Mouse (Mus musculus) embryonic facial prominence, embryonic 11.5 days (tissue): ENCODE measurements around the gene Mboat1. TPM values are rescaled to one million over a fixed set of nuclear protein-coding genes. Genes with fewer than 3 reads are reported as not detected.

Experiments
- ATAC-seq: fragments of 200-750 bp; cut with Nextera tagmentation; replicated peaks from 2 replicates; pipeline ENCODE4 v1.8.0; 2017; ENCODE audit warnings: low read depth; ENCODE audit not compliant: insufficient number of reproducible peaks, low FRiP score, low TSS enrichment
- DNase-seq: peaks from one replicate; pipeline ENCODE4 v3.0.0-alpha.2; 2015; ENCODE audit warnings: low spot score
- H3K27ac ChIP-seq: fragments of 300-500 bp; sonication (generic); replicated peaks from 2 replicates; pipeline ENCODE4 v1.5.1; 2014; ENCODE audit warnings: mild to moderate bottlenecking, low read depth, low read length, control low read depth
- H3K27me3 ChIP-seq: fragments of 300-500 bp; sonication (generic); 2 replicates; pipeline ENCODE4 v1.6.1; 2014; ENCODE audit warnings: mild to moderate bottlenecking, low read length, moderate library complexity, mixed read lengths; ENCODE audit not compliant: control insufficient read depth, insufficient read depth
- H3K36me3 ChIP-seq: fragments of 300-500 bp; sonication (generic); replicated peaks from 2 replicates; pipeline ENCODE4 v1.6.1; 2014; ENCODE audit warnings: low read depth, mild to moderate bottlenecking, low read length, moderate library complexity, mixed read lengths; ENCODE audit not compliant: control insufficient read depth, insufficient read depth
- H3K4me1 ChIP-seq: fragments of 300-500 bp; sonication (generic); 2 replicates; pipeline ENCODE4 v1.6.1; 2014; ENCODE audit warnings: low read length, mixed read lengths; ENCODE audit not compliant: control insufficient read depth, insufficient read depth
- H3K4me2 ChIP-seq: fragments of 300-500 bp; sonication (generic); 2 replicates; pipeline ENCODE4 v1.6.1; 2014; ENCODE audit warnings: low read depth, mild to moderate bottlenecking, control low read depth, low read length, moderate library complexity
- H3K4me3 ChIP-seq: fragments of 300-500 bp; sonication (generic); 2 replicates; pipeline ENCODE4 v1.5.1; 2014; ENCODE audit warnings: low read depth, low read length, control low read depth
- H3K9ac ChIP-seq: fragments of 300-500 bp; sonication (generic); replicated peaks from 2 replicates; pipeline ENCODE4 v1.6.1; 2014; ENCODE audit warnings: mild to moderate bottlenecking, control low read depth, low read length
- H3K9me3 ChIP-seq: fragments of 300-500 bp; sonication (generic); replicated peaks from 2 replicates; pipeline ENCODE4 v1.6.1; 2016; ENCODE audit warnings: mild to moderate bottlenecking, low read length, inconsistent platforms, mixed read lengths; ENCODE audit not compliant: control insufficient read depth
- WGBS: fragments of 180-500 bp; shearing (Covaris S2); extraction: QIAGEN DNeasy Blood & Tissue Kit; methylation state at CpG from one replicate; pipeline ENCODE4 v1.1.7; 2014; 5-methylcytosine and 5-hydroxymethylcytosine counted together
- polyA plus RNA-seq: library from polyadenylated mRNA; unstranded; fragments of >200 nt; fragmentation: Nextera tagmentation; extraction: Ambion mirVana; gene quantifications from 2 replicates; pipeline ENCODE4 v1.2.1, GENCODE M21; 2014

Gene Mboat1
- polyA plus RNA-seq, 1 experiment from 2014 or later, result 9.8 TPM

DNA sequence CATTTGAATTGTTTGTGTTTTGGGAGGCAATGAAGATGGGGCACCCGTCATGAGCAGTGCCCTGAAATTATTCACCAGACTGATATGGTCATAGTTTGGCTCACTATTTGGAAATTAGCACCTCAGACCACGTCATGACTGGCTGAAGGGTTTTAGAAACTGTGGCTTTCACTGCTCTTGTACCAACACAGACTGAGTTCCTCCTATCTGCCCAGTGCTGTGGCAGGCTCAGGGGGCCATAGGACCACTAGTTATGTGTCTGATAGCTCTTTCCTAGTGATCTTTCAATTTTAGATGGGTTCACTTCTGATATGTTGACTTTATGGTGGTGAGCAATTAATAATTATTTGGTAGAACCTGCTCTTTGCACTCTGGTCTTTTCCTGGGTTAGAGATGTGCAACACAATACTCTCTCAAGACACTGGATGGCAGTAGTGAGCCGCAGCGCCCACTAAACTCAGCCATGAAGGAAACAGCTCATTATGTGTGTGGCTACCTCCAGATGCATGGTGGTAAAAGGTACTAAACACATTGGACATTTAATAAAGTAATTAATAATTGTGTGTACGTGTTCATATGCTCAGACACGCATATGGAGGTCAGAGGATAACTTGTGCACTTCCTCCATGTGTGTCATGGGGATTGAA, 135.9 kb downstream of the Mboat1 start:
- H3K36me3 ChIP-seq, result no peaks in the 10 kb centered on the region
- H3K4me1 ChIP-seq, result no peaks in the 10 kb centered on the region
- no peak overlapping the region for H3K4me3 ChIP-seq
- DNase-seq (peak; percentile 75), ATAC-seq (no peak)
- whole genome bisulfite sequencing, result 18% methylated on average over 6 of the region's 6 CpGs
- no peak overlapping the region for H3K4me2 ChIP-seq
- H3K27ac ChIP-seq, result no peak overlapping the region
- H3K9me3 ChIP-seq, result no peaks in the 10 kb centered on the region
- no peaks in the 10 kb centered on the region for H3K27me3 ChIP-seq
- H3K9ac ChIP-seq, result no peak overlapping the region

Other genes with a start within 250 kb of the Mboat1 start
- 19.0 and 19.6 TPM in 2 replicates for gene E2f3, start 150.4 kb upstream of the Mboat1 start, polyA plus RNA-seq
- 2.6 and 3.4 TPM in 2 replicates for gene Agtr1a, start 200.0 kb downstream of the Mboat1 start, polyA plus RNA-seq